Mouse (Mus musculus) retina, adult 2 months (tissue): Measurements from ENCODE around the gene Ilf3.

Experiments
- DNase-seq: peaks from one replicate; pipeline ENCODE4 v3.0.0-alpha.2; 2012; ENCODE audit warnings: low read depth, low spot score

Ilf3 gene

DNA sequence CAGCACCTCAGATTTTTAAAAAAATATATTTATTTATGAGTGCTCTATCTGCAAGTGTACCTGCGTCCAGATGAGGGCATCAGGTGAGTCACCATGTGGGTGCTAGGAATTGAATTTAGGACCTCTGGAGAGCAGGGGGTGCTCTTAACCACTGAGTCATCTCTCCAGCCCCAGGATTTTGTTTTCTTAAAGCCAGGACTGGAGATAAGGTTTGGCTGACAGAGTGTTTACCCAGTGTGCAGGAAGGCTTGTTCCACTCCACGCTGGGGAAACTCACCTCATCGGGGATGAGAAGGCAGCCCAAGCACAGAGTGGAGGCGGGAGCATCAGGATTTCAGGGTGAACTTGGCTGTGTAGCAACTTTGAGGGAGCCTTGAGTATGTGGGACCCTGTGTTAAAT is 27.3 kb upstream of the Ilf3 start:
- no peak for DNase-seq

DNA sequence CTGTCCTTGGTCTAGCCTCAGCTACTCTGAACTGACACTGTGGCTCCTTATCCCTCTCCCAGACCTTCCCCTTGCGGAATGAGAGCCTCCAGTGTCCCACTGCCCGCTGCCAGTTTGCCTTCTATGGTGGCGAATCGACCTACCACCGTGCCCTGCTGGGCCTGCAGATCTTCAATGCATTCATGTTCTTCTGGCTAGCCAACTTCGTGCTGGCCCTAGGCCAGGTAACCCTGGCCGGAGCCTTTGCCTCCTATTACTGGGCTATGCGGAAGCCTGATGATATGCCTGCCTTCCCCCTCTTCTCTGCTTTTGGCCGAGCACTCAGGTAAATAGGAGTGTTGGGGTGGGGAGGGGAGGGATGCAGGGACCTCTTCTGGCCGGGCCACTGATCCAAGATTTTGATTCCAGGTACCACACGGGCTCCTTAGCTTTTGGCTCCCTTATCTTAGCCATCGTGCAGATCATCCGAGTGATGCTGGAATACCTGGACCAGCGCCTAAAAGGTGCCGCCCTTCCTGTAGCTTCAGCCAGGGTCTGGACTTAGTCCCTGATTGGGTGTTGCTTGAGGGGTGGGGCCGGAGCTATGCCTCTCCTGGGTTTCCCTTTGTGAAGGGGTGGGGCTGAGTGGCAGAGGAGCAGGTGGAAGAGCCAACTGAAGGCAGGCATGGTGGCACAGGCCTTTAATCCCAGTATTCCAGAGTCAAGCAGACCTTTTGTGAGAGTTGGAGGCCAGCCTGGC is 20.9 kb upstream of the Ilf3 start:
- DNase-seq = no peak

DNA sequence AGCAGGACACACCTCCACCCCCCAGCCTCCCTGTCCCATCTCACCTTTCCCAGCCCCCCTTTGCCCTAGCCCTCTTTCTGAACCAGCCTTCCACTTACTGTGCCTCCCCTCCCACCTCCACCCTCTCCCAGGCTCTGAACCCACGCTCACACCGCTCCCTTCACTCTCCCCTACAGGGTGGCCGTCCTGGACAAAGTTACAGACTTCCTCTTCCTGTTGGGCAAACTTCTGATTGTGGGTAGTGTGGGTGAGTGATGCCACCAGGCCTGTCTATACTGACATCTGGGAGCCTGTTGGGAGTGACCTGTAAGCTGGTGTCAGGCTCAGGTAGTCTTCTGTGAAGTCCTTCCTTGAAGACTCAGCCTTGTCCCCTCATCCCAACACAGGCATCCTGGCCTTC is 19.5 kb upstream of the Ilf3 start:
- DNase-seq = no peak

DNA sequence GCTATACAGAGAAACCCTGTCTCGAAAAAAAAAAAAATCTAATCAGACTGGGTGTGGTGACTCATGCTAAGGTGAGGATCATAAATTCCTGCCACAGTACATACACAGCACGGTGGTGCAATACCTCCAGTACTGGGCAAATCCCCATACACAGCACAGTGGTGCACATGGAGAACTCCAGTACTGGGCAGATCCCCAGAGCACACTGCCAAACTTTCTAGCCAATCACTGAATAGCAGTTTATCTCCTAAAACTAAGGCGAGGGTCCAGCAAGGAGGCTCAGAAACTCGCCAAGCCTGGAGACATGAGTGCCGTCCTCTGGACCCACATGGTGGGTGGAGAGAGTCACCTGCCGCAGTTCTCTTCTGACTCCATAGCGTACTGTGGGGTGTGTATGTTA is 16.5 kb upstream of the Ilf3 start:
- DNase-seq = no peak

DNA sequence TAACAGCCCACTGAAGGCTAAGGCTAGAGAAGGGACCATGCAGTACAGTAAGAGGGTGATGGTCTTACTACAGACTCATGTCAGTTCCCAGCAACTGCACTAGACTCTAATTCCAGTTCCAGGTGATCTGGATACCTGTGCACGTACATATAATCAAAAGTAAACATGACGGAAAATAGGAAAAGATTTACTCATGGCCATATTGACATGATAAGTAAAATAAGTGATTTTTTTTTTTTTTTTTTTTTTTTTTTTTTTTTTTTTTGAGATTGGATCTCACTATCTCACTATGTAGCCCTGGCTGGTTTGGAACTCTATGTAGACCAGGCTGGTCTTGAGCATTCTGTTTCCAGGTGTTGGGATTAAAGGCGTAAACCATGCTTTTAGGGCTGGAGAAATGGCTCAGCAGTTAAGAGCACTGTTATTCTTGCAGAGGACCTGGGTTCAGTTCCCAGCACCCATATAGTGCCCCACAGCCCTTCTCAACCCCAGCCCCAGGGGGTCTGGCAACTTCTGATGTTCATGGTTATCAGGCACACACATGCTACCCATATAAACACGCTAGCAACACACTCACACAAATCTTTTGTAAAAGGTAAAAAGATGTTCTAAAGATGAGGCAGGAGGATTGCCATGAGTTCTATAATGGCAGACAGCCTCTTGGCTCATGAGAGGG is 15.8 kb upstream of the Ilf3 start:
- DNase-seq = no peak

DNA sequence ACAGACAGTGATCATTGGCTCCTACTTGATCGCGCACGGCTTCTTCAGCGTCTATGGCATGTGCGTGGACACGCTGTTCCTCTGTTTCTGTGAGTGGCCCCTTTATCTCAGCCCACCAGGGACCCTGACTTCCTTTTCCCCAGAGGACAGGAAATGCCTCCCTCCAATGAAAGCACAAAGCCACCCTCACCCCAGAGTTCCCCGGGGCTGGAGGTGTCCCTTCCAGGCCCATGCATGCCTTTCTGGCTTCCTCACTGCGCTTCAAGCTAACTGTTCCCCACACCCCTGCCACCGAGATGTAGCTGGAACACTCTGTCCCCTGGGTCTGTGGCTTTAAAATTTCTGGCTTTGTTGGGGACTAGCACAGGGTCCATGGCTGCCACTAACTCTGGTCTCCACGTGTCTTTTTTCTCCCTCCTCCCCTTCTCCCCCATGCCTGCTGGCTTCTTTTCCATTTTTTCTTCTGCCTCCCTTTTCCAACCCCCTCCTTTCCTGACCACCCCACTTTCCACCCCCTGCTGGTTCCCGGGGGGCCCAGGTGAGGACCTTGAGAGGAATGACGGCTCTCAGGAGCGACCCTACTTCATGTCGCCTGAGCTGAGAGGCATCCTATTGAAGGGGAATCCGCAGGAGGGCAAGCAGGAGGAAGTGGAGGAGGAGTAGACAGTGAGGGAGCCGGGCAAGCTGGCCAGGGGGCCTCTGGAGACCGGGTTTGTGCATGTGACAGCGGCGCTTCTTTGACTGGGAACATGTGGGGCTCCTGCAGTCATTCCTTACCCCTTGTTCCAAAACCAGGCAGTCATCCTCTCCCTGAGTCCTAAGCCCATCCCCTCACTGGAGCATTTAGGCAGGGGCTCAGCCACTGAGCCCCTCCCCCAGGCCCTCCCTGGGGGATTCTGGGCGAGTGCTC is 15.0 kb upstream of the Ilf3 start:
- no peak for DNase-seq

DNA sequence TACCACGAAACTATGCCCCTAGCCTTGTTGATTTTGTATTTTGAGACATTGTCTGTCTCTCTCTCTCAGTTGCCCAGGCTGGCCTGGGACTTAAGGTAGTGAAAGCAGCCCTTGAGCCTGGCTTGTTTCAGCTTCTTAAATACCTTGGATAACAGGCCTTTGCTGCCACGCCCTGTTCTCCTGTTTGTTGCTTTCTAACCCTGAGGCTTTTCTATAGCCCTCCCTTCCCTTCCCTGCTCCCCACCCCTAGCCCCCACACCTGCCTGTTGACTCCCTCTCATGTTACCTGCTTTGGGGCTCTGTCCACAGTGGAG is 14.3 kb upstream of the Ilf3 start:
- no peak for DNase-seq

DNA sequence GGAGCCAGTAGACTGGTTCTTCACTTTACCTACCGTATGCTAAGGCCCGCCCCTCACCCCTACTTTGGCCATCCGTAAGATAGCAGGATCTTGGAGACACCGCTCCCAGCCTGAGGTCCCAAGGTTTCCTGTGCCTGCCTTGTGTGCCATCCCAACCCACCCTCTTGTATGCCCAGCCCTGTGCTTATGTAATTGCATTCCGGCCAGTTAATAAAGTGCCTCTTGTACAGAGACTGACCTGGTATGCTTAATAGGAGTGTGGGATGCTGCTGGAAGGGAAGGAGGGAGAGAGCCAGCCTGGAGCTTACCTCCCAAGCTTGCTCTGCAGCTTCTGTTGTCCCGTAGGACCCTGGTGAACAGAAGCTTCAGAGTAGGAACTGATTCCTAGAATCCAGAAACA is 12.9 kb upstream of the Ilf3 start:
- DNase-seq = no peak

DNA sequence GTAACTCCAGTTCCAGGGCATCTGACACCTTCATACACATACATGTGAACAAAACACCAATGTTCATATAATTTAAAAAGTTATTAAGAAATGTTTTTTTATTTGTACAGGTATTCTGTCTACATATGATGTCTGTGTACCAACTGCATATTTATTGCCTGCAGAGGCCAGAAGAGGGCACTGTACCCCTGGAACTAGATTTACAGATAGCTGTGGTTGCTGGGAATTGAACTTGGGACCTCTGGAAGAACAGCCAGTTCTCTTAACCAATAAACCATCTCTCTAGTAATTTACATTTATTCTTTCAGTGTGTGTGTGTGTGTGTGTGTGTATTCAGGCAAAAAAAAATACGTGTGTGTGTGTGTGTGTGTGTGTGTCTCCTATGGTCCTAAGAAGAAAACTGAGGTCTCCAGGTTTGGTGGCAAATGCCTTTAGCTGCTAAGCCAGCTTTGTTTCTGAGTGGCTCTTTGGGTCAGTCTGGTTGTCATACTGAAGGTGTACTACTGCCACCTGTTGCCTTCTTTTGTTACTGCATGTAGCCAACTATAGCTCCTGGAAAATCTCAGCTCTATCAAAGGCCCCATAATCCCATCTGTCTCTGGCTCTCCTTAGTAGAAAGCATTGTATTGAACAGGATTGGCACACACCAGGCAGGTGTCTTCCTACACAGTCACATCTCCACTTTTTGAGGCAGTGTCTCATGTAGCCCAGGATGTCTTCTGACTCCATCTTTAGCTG is 10.5 kb upstream of the Ilf3 start:
- peak; percentile 86 for DNase-seq

DNA sequence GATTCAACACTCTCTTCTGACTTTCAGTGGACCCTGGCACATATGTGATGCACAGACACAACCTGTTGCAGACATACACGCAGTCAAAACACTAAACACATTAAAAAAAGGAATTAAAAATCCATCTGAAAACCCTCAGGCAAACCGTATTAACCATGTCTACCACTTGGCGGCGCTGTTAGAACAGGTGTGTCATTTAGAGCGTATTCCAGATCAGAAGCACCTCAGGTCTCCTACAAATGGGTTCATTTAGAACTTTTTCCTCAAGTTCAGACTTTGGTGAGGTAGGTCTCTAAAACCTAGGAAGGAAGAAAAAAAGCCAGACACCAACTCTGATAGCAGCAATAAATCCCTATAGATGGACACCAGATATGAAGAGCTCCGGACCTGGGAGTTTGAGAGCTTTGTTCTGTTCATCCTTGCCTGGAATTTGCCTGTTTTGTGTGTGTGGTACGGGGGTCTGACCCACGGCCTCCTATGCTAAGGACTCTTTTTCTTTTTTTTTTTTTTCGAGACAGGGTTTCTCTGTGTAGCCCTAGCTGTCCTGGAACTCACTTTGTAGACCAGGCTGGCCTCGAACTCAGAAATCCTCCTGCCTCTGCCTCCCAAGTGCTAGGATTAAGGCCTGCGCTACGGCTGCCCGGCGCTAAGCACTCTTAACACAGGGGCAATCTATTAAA is 990 bp upstream of the Ilf3 start:
- peak; percentile 39 for DNase-seq

DNA sequence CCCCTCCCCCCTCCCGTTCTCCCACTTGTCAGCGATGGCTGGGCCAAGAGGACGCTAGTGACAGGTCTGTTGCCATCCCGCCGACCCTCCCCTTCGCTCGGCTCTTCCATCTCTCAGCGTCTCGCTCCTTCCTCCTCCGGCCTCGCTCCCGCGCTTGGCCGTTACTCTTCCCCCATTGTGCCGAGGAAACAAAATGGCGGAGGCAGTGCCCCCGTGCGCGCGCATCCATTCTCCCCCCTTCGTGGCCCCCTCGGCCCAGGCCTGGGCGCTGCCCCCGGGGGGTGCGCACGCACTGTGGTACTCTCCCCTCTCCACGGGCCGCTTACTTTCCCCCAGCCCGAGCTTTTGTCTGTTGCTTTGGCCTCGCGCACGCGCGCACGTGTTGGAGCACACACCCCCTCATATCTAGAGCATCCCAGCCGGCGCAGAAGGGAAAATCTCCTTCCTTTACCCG is 487 bp downstream of the Ilf3 start:
- DNase-seq = peak; percentile 39

DNA sequence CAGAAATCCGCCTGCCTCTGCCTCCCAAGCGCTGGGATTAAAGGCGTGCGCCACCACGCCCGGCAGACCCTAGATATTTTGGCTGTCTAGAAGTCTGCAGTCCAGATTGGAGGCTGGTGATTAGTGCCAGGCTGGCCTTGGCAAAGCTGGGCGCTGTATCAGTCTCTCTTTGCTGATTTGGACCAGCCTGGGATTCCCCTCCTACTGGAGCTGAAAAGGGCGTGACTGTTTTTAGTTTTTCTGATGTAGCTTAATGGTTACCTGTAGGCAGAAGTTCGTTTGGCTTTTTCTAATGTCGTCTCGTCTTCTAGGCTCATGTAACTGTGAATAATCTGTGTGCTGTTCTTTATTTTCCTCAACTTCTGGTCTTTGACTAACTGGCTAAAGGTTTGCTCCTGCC is 1.4 kb downstream of the Ilf3 start:
- no peak for DNase-seq

DNA sequence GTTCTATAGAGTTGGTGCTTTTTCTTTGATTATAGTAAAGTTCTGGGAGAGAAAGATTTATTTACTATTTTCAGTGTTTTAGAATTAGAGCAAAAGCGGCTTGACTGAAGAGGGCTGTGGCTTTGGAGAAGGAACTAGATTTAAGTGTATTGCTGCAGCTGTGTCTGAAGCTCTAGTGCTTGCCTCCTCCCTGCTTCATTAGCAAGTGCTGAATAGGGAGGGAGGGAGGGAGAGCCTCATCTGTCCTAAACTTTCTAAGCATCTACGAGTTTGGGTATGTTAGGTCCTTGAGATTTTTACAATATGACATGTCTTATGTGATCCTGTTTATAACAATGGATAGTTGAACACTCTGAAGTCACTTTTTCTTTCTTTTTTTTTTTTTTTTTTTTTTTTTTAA is 3.2 kb downstream of the Ilf3 start:
- no peak for DNase-seq

DNA sequence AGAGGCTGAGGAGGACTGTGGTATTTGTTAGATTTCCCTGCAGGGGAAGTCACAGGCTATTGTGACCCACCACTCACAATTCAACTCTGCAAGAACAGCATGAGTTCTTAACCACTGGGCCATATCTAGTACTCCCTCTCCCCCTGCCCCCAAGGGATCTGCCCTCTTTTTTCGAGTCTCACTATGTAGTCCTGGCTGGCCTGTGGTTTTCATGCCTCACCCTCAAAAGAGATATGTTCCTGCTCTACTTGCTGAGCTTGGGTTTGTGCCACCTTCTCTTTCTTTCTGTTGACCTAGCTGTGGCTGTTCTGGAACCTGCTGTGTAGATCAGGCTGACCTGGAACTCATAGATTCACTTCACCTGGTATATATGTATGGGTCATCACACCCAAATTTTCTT is 4.8 kb downstream of the Ilf3 start:
- DNase-seq = no peak

DNA sequence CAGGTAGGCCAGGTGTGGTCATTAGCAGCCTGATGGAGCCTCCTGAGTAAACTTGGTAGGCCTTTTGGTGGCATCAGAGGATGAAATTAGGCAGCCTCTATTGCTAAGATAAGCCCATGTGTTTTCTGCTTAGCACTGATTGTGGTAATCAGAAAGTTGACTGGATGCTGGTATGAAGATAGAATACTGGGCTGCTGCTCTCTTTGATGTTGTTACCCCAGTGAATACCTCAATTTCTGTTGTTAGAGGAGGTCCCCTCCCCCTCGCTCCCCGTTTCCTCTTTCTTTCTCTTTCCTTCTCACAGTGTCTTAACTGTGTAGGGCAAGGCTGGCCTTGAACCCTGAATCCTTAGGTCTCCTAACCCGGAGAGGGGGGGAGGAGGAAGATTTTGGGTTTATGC is 11.5 kb downstream of the Ilf3 start:
- no peak for DNase-seq

DNA sequence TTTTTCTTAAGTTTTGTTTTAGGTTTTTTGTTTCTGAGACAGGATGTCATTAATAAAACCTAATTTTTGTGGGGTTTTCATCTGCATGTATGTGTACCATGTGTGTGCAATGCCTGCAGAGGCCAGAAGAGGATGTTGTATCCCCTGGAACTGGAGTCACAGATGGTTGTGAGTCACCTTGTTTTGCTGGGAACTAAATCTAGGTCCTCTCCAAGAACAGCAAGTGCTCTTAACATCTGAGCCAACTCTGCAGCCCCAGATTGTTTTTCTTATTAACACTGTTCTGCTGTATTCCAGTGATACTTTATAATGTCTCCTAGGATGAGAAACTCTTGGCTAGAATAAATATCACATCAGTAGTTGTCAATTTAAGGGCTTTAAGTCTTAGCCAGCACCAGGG is 13.2 kb downstream of the Ilf3 start:
- DNase-seq = no peak

DNA sequence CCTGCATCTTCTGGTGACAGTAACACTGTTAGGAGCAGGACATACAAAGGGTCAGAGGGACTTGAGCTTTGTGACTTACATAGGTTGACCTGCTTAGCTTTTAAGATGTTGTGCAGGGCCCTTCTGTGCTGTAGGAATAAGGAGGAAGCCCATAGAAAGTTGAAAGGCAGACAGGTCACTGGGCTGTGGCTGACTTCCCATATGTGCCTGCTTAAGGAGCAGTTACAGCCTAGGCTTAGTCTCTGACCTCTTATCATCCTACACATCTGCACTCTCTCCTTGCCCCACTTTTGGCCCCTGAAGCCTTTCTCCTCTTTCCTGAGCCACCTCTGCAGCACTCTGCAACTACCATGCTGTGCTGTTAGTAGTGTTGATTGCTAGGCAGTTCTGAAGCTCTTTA is 16.3 kb downstream of the Ilf3 start:
- no peak for DNase-seq

DNA sequence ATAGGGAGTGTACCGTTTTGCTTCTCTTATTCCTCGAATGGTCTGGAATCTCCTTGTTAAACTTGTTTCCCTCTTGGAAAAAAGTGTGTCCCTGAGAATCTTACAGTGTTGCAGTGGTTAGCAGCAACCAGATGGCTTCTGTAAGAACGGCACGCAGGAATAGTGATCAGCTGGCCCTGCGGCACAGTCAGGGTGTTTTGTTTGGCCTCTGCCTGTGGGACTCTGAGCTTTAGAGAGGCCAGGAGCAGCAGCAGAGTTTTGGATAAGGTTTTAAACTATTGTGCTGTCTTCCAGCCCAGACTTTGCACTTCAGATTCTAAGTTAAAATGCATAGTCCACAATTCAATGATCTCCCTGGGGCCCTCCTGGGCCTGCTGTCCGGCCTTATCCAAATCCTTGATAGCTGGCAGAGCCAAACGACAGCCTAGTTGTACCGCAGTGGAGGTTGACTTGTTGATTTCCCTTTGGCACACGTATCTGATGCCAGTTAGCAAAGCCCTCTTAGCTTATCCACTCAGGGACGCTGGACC is 25.0 kb downstream of the Ilf3 start:
- DNase-seq = no peak

DNA sequence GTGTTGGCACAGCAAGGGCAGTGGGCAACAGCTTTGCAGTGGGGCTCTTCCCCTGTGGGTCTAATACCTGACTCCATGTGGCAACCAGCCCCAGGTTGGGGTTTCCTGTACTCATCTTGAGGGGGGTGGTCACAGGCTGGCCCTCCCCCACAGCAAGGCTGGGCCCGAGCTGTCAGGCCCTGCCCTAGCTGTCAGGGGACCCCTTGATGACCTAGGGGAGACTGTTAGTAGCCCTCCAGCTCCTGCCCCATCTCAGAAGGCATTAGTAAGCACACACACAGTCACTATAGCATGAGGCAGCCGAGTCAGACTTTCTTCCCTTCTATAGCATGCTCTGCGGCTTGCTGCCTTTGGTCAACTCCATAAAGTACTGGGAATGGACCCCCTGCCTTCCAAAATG is 28.0 kb downstream of the Ilf3 start:
- no peak for DNase-seq

DNA sequence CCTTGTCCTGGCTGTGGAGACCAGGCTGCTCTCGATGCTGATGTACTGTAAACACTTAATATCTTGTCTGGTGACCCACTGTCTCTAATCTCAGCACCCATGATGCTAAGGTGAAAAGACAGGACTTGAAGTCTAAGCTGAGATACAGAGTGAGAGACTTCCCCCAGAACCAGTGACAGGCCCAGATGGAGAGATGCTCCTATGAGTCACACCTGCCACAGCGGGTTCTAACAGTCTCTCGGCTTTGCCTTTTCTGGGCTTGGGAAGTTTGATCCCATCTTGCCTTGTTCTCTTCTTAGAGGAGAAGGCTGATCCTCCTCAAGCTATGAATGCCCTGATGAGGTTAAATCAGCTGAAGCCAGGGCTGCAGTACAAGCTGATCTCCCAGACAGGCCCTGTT is 29.5 kb downstream of the Ilf3 start:
- DNase-seq = no peak

DNA sequence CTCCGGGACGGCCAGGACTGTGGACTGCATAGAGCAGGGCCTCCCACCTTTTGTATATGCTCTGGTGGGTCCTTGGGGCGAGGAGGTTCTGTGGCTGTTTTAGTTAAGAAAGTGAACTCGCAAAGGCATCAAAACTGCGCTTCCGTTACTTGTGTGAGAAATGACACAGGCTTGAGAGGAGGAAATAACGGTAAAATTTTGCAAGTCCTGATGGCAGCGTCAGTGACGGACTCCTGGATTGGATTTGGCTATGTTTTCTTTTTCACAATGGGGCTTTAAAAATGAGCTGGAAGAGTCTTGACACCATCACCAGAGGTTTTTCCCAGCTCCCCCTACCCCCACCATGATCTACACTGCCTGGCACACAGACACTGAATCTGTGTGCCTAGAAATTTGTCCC is 33.4 kb downstream of the Ilf3 start:
- DNase-seq = no peak
